Mouse (Mus musculus): Measurements from ENCODE around the gene Adam12. TPM values are rescaled to one million over a fixed set of nuclear protein-coding genes. Genes with fewer than 3 reads are reported as not detected.
A peak's percentile ranks its signal among the peaks of the same experiment; 100 is the strongest.

Gene Adam12
- polyA plus RNA-seq (2015; fragmentation: Nextera tagmentation; extraction: Ambion mirVana), result 4.2 and 6.1 TPM in 2 replicates

DNA sequence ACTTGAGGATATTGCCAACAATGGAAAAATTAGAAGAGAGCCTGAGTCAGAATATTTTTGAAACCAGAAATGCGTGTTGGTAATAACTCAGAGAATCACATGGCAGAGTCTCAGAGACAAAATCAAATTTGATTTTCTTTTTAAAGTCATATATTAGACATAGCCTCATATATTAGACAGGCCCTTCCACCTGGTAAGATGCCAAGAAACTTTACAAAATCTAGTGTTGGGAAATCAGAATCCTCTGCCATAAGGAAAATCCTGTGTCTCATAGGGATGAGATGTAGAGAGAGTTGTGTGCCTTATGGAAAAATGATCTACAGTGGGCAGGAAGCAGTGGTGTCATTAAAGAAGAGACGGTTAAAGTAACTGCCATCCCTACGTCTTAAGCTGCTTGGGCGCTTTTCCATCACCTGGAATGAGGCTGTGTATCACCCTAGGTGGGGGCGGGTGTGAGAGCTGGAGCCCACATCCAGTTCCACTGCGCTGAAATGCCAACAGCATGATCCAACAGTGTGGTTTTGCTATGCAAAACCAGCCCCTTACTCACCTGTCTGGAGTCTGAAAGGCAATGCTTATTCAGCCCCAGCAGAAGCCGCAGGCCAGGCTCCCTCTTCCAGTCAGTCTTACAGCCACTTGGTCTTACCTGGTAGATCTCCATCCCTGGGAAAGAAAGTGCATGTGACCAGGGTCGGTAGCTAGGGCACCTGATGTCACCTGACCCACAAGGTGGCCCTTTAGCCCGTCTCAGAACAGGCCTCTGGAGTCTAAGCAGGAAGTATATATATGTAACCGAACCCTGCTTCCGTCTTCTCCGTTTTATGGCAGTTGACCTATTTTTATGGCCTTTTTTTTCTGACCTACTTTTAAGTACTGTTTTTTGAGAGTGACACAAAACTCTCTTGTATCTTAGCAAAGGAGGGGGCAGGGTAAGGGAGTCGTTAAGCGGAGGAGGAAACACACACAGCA is at the start of gene Adam12:
Gene Adam12, minus strand, starts transcription at position 769 of the 969 bp plus-strand sequence.
- 65% methylated on average over 14 of the region's 14 CpGs for WGBS
- no peaks in the 10 kb centered on the region for H3K9me3 ChIP-seq
- H3K36me3 ChIP-seq, result no peaks in the 10 kb centered on the region
- H3K9ac ChIP-seq, result no peak within 1 kb of the TSS
- ATAC-seq (ENCODE audit: insufficient number of reproducible peaks, insufficient read depth, low FRiP score, low TSS enrichment, low read depth), result no peak
- H3K27me3 ChIP-seq, result peaks cover 11% of the 10 kb centered on the region; the same call in 1 of the 2 replicates
- no peak within 1 kb of the TSS for H3K27ac ChIP-seq
- H3K4me1 ChIP-seq, result peaks cover 6% of the 10 kb centered on the region
- no peak within 1 kb of the TSS for H3K4me3 ChIP-seq
- H3K4me2 ChIP-seq, result no peak within 1 kb of the TSS

DNA sequence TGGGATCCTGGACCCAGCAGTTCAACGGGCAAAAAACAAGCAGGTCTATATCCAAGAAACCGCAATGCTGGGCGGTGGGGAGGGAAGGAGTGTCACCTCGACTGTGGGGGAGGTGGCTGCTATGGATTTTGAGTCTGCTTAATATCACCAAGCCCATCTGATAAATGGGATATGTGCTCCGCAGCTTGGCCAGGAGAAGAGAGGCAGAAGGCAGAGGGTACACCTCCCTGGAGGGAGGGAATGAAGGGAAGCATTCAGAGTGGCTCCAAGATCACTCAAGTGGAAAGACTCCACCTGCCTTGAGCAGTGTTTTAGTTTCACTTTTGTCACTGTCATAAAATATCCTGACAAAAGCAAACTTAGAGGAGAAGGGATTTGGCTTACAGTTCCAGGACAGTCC is 41.0 kb upstream of the Adam12 start:
- H3K4me2 ChIP-seq, result no peak overlapping the region
- H3K9ac ChIP-seq, result no peak overlapping the region
- no peak overlapping the region for H3K27ac ChIP-seq
- H3K4me3 ChIP-seq, result no peak overlapping the region
- no peaks in the 10 kb centered on the region for H3K36me3 ChIP-seq
- WGBS, result 85% methylated on average over 5 of the region's 5 CpGs
- H3K9me3 ChIP-seq, result no peaks in the 10 kb centered on the region
- ATAC-seq (ENCODE audit: insufficient number of reproducible peaks, insufficient read depth, low FRiP score, low TSS enrichment, low read depth), result no peak
- H3K4me1 ChIP-seq, result no peaks in the 10 kb centered on the region
- H3K27me3 ChIP-seq, result no peaks in the 10 kb centered on the region

DNA sequence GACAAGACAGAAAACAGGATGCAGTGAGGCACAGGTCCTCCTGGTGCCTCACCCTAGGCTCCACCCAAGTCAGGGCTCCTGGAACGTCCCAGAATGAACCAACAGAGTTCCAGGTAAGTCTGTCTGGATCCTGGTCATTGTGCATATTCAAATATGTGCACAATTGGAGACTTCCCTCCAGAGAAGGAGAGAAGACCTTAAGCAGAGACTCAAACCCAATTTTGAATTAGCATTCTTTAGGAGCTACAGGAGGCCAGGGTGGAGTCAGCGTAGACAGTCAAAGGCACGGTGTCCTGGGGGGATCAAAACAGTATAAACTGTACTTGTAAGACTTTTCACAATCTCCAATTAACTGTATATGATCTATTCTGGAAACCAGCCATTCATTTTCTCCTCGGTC is 40.5 kb upstream of the Adam12 start:
- no peaks in the 10 kb centered on the region for H3K27me3 ChIP-seq
- H3K27ac ChIP-seq, result no peak overlapping the region
- H3K36me3 ChIP-seq, result no peaks in the 10 kb centered on the region
- H3K9me3 ChIP-seq, result no peaks in the 10 kb centered on the region
- ATAC-seq (ENCODE audit: insufficient number of reproducible peaks, insufficient read depth, low FRiP score, low TSS enrichment, low read depth), result no peak
- H3K4me1 ChIP-seq, result no peaks in the 10 kb centered on the region
- no peak overlapping the region for H3K4me3 ChIP-seq
- WGBS, result 81% methylated on average over 4 of the region's 4 CpGs
- H3K4me2 ChIP-seq, result no peak overlapping the region
- H3K9ac ChIP-seq, result no peak overlapping the region

DNA sequence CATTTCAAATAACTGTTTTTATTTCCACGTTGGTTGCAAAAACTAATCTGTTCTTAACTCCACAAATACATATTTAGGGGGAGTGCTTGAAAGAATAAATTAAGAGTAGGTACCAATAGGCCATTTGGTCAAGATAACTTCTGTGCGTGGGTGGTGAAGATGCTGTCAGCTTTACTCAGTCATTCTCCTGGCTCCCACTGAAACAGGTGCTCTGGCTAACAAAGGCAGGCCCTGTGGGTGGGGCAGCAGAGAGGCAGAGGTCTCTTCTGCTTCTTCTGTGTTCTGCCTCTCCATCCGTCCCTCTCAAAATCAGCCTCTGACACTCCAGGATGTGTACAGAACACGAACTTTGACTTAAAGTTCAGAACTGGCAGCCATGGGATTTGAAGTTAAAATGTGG is 33.8 kb upstream of the Adam12 start:
- Histone ChIP-seq H3K9ac (no peak overlapping the region), H3K4me2 (no peak overlapping the region), H3K9me3 (no peaks in the 10 kb centered on the region), H3K27ac (no peak overlapping the region), H3K36me3 (no peaks in the 10 kb centered on the region), H3K27me3 (no peaks in the 10 kb centered on the region), H3K4me1 (peaks cover 8% of the 10 kb centered on the region; the same call in 1 of the 2 replicates), H3K4me3 (no peak overlapping the region)
- no peak for ATAC-seq (ENCODE audit: insufficient number of reproducible peaks, insufficient read depth, low FRiP score, low TSS enrichment, low read depth)
- WGBS, result 80% methylated on average over 4 of the region's 4 CpGs

DNA sequence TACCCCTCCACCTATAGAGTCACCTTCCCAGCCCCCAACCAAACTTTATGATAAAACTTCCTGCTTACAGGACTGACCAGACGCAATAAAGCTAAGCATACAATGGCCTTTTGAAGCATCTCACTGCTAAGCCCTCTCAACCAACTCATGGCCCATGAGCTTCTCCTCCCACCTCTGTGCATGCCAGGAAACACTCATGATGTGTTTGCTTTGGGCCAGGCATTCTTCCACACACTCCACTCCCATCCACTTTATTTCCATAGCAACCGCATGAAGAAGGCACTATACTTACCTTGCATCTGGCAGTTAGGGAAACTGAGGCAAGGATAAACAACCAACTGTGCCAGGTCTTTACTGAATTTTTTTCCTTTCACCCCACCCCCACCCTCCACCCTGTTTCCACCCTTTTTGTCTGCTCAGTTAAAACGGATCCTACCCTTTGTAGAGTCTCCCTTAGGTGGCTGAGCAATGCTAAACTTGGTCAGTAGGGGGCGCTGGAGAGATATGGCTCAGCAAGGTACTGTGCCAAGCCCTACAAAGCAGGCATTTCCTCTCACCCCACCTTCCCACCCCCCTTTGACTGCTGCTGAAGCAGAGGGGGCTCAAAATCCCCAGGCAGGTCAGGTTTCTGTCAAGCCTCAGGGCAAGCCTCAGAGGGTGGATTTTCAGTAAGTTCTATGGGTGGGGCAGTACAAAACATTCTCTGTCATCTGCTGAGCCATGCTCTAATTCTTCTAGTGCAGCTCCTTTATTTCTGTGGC is 31.4 kb upstream of the Adam12 start:
- Histone ChIP-seq H3K36me3 (no peaks in the 10 kb centered on the region), H3K4me2 (no peak overlapping the region), H3K9me3 (no peaks in the 10 kb centered on the region), H3K27me3 (no peaks in the 10 kb centered on the region), H3K9ac (no peak overlapping the region), H3K4me1 (peaks cover 8% of the 10 kb centered on the region; the same call in 1 of the 2 replicates), H3K27ac (no peak overlapping the region), H3K4me3 (no peak overlapping the region)
- peak; percentile 56; the same call in 1 of the 2 replicates for ATAC-seq (ENCODE audit: insufficient number of reproducible peaks, insufficient read depth, low FRiP score, low TSS enrichment, low read depth)
- WGBS, result 47% methylated on average over 4 of the region's 4 CpGs

DNA sequence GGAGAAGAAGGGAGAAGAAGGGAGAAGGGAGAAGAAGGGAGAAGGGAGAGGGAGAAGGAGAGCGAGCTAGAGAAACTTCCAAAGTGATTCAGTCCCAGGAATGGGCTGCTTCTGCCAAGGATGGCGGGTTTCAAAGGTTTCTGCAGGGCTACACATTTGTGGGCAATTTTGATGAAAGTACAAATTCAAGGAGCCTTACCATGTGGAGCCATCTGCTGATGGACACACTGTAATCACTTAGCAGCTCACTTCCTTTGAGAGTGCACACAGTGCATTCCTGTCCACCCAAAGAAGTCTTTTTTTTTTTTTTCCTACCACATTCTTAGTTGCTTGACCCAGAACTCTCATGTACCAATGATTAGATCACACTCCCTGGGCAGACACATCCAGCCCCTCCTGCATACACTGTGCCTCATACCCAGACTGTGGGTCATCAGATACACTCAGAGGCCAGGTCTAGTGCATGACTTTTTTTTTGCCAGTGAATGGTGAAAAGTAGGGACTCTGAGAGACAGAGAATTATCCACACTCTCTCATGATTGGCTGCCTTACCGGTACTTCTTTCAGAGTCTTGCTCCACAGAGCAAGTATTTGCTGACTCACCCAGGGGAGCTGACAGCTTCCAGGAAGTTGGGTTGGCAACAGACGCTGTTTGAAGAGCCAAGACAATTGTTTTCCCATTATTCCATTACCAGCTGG is 29.2 kb upstream of the Adam12 start:
- H3K4me3 ChIP-seq, result no peak overlapping the region

DNA sequence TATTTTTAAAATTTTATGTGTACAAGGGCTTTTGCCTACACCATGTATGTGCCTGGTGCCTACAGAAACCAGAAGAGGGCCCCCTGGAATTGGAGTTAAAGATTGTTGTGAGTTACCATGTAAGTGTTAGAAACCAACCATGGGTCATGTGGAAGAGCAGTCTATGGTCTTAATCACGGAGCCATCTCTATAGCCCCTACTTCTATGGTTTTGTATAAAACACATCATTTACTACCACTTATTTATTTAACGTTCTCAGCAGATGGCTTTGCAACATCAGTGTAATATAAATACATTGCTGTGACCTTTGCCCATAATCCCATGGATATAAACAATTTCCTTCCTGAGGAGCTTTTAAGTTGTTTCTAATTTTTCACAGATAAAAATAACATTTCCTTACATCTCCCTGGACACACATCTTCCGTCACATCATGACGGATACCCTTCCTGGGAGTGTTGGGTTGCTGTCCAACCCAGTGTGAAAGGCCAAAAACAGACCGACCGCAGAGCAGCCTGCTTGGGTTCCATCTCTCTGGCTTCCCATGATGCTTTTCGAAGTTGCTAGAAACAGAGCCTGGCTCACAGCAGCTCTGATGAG is 18.4 kb upstream of the Adam12 start:
- WGBS, result 88% methylated on average over 7 of the region's 7 CpGs
- H3K9ac ChIP-seq, result no peak overlapping the region
- H3K4me2 ChIP-seq, result no peak overlapping the region
- H3K27me3 ChIP-seq, result no peaks in the 10 kb centered on the region
- no peaks in the 10 kb centered on the region for H3K9me3 ChIP-seq
- no peak for ATAC-seq (ENCODE audit: insufficient number of reproducible peaks, insufficient read depth, low FRiP score, low TSS enrichment, low read depth)
- H3K36me3 ChIP-seq, result no peaks in the 10 kb centered on the region
- no peak overlapping the region for H3K27ac ChIP-seq
- H3K4me1 ChIP-seq, result no peaks in the 10 kb centered on the region
- no peak overlapping the region for H3K4me3 ChIP-seq

More for the DNA sequence above, 29.2 kb upstream of the Adam12 start:
- ATAC-seq (ENCODE audit: insufficient number of reproducible peaks, insufficient read depth, low FRiP score, low TSS enrichment, low read depth), result no peak
- Histone ChIP-seq H3K9me3 (no peaks in the 10 kb centered on the region), H3K27me3 (no peaks in the 10 kb centered on the region), H3K9ac (no peak overlapping the region), H3K4me1 (peaks cover 8% of the 10 kb centered on the region; the same call in 1 of the 2 replicates), H3K4me2 (no peak overlapping the region), H3K36me3 (no peaks in the 10 kb centered on the region), H3K27ac (no peak overlapping the region; the same call in 1 of the 2 replicates)
- 47% methylated on average over 4 of the region's 4 CpGs for WGBS

DNA sequence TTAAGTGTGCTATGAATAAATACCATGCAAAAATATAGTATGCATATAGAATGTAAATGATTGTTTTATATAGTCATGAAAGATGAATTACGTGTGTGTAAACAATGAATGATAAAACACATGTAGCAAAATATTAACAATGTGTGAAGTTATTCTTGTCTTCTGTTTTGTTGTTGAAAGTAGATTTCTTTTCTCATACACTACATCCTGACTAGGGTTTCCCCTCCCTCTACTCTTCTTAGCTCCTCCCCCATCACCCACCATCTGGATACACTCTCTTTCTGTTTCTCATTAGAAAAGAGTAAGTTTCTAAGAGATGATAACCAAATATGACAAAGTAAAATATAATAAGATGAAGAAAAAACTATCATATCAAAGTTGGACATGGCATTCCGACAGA is 16.1 kb upstream of the Adam12 start:
- Histone ChIP-seq H3K9ac (no peak overlapping the region), H3K27ac (no peak overlapping the region), H3K27me3 (no peaks in the 10 kb centered on the region), H3K4me2 (no peak overlapping the region), H3K9me3 (no peaks in the 10 kb centered on the region), H3K36me3 (no peaks in the 10 kb centered on the region), H3K4me3 (no peak overlapping the region), H3K4me1 (no peaks in the 10 kb centered on the region)
- ATAC-seq (ENCODE audit: insufficient number of reproducible peaks, insufficient read depth, low FRiP score, low TSS enrichment, low read depth), result no peak
- WGBS, result 77% methylated on average over 2 of the region's 2 CpGs

DNA sequence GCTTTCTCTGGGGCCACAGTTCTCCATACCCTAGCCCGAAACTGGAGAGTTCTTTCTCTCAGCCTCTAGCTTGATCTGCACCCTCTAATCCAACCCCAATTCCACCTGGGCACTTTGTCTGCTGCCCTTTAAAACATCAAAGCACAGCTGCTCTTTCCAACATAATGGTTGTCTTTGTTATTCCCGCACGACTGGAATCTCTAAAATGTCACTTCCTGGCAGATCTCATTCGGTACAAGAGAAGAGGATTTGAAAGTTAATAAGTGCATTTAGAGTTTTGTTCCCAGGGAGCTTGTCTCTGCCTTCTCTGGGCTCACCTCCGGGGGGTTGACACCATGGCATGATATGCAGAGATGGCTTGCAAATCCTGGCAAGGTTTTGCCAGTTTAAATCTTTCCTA is 14.7 kb upstream of the Adam12 start:
- Histone ChIP-seq H3K4me2 (no peak overlapping the region), H3K9me3 (no peaks in the 10 kb centered on the region), H3K36me3 (no peaks in the 10 kb centered on the region), H3K27me3 (no peaks in the 10 kb centered on the region), H3K4me3 (no peak overlapping the region), H3K4me1 (no peaks in the 10 kb centered on the region), H3K9ac (no peak overlapping the region), H3K27ac (no peak overlapping the region)
- no peak for ATAC-seq (ENCODE audit: insufficient number of reproducible peaks, insufficient read depth, low FRiP score, low TSS enrichment, low read depth)
- 26% methylated on average over 5 of the region's 5 CpGs for WGBS

DNA sequence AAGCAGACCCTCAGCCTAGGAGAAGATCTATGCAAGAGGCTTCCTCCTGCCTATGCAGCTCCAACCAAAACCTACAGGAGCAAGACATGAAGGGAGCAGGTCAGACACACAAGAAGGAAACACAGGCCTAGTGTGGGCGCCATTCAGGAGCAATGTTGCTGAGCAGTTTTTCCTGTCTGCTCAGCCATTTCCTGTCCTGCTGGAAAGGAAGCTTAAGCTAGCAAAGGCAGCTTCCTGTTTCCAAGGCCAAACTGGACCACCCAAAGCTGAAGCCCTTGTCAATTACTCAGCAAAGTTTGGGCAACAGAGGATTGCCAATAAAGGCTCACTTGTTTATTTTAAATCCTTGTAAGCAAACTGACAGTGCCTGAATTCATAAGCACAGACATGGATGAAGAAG is 10.8 kb upstream of the Adam12 start:
- no peaks in the 10 kb centered on the region for H3K9me3 ChIP-seq
- H3K4me3 ChIP-seq, result no peak overlapping the region
- no peak for ATAC-seq (ENCODE audit: insufficient number of reproducible peaks, insufficient read depth, low FRiP score, low TSS enrichment, low read depth)
- 85% methylated on average over 1 of the region's 1 CpGs for WGBS
- H3K27ac ChIP-seq, result no peak overlapping the region
- H3K9ac ChIP-seq, result no peak overlapping the region
- H3K27me3 ChIP-seq, result no peaks in the 10 kb centered on the region
- H3K36me3 ChIP-seq, result no peaks in the 10 kb centered on the region
- no peaks in the 10 kb centered on the region for H3K4me1 ChIP-seq
- H3K4me2 ChIP-seq, result no peak overlapping the region

DNA sequence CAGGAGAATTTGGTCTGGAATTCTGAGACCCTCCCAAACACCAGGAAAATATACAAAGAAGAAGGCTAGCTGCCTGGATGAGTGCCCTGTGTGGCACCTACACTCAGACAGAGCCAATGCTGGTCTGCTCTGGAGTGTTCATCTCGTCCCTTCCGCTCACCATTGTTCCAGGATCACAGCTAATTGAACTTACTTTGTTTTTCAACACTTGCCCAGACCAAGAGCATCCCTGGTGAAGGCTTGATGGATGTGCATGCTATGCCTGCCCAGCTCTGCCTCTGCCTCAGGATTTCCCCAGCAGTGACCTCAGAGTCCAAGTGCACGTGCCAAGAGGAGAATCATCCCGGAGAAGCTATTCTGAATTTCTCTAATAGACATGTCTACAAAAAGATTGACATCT is 9.3 kb upstream of the Adam12 start:
- Histone ChIP-seq H3K27ac (no peak overlapping the region), H3K4me2 (no peak overlapping the region), H3K27me3 (no peaks in the 10 kb centered on the region), H3K4me1 (no peaks in the 10 kb centered on the region), H3K4me3 (no peak overlapping the region), H3K9ac (no peak overlapping the region), H3K36me3 (no peaks in the 10 kb centered on the region), H3K9me3 (no peaks in the 10 kb centered on the region)
- WGBS, result 86% methylated on average over 4 of the region's 4 CpGs
- ATAC-seq (ENCODE audit: insufficient number of reproducible peaks, insufficient read depth, low FRiP score, low TSS enrichment, low read depth), result no peak
